Mouse (Mus musculus) thymus, adult 2 months (tissue): ENCODE measurements around the gene Brix1.

Experiments used
- CTCF ChIP-seq: fragments of 200-500 bp; IDR thresholded peaks from 2 replicates; pipeline ENCODE4 v1.5.1; 2012; ENCODE audit warnings: mild to moderate bottlenecking, control low read depth, low read length, moderate library complexity, borderline replicate concordance; ENCODE audit not compliant: control insufficient read depth, poor library complexity, insufficient read depth; ENCODE audit errors: extremely low read depth
- POLR2A ChIP-seq: fragments of 200-500 bp; IDR thresholded peaks from 2 replicates; pipeline ENCODE4 v1.6.1; 2012; ENCODE audit warnings: mild to moderate bottlenecking, low read length, control low read depth, moderate library complexity; ENCODE audit not compliant: control insufficient read depth, poor library complexity, insufficient read depth; ENCODE audit errors: extremely low read depth

DNA sequence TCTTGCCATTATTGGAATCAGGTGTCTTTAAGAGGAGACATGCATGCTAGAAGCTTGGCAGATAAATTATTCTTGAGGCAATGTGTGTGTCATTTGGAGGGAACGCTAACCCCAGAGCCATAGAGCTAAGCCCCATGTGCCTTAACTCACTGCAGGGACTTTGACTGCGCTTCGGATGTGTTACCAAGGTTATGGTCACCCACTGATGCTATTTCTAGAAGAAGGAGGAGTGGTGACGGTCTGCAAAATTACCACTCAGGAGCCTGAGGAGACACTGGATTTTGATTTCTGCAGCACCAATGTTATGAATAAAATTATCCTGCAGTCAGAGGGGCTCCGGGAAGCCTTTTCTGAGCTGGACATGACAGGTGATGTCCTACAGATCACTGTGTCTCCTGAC, 4.4 kb upstream of the Brix1 start:
- TF ChIP-seq POLR2A: no peak
- no peak for TF ChIP-seq CTCF
